Mouse (Mus musculus) ZHBTc4 (cell line): ENCODE measurements around the gene Phf21a.
"Not testable (repeated sequence)": the region's sequence is repeated elsewhere in the genome, so short reads cannot be mapped to it uniquely, and the experiment has no call there.

Experiments
- DNase-seq: peaks from one replicate; pipeline ENCODE4 v3.0.0-alpha.2; 2011; ENCODE audit warnings: low read depth, low spot score

Gene Phf21a

GRCm38 (mm10) chr2:92381161-92381560 lies 288.2 kb downstream of the Phf21a start:
- no peak for DNase-seq

- no peak for DNase-seq
Observed at GRCm38 (mm10) chr2:92381901-92382588, 289.1 kb downstream of the Phf21a start, which contains the start of gene 1700029I15Rik. Gene 1700029I15Rik (plus strand): TSS chr2:92382538.

- DNase-seq = no peak
Observed at GRCm38 (mm10) chr2:92382759-92383158, 289.8 kb downstream of the Phf21a start.

- no peak for DNase-seq
Observed at GRCm38 (mm10) chr2:92384101-92384500, 291.2 kb downstream of the Phf21a start.

GRCm38 (mm10) chr2:92385113-92386051 lies 292.5 kb downstream of the Phf21a start:
- DNase-seq = peak; percentile 60

GRCm38 (mm10) chr2:92386821-92387570 lies 294.1 kb downstream of the Phf21a start:
- DNase-seq = no peak

GRCm38 (mm10) chr2:92387646-92388045 lies 294.7 kb downstream of the Phf21a start:
- DNase-seq = no peak

- no peak for DNase-seq
Observed at GRCm38 (mm10) chr2:92388081-92388517, 295.2 kb downstream of the Phf21a start.

GRCm38 (mm10) chr2:92388891-92389641 lies 296.1 kb downstream of the Phf21a start:
- peak; percentile 93 for DNase-seq

GRCm38 (mm10) chr2:92389645-92390044 lies 296.7 kb downstream of the Phf21a start:
- no peak for DNase-seq

- DNase-seq = no peak
Observed at GRCm38 (mm10) chr2:92390206-92390930, 297.5 kb downstream of the Phf21a start.

GRCm38 (mm10) chr2:92391116-92391515 lies 298.2 kb downstream of the Phf21a start:
- DNase-seq = no peak

GRCm38 (mm10) chr2:92391703-92392317 lies 298.9 kb downstream of the Phf21a start:
- DNase-seq = no peak

- peak; percentile 43 for DNase-seq
Observed at GRCm38 (mm10) chr2:92392318-92393264, 299.7 kb downstream of the Phf21a start.

- no peak for DNase-seq
Observed at GRCm38 (mm10) chr2:92395535-92395934, 302.6 kb downstream of the Phf21a start.

- no peak for DNase-seq
Observed at GRCm38 (mm10) chr2:92397436-92397835, 304.5 kb downstream of the Phf21a start.

- DNase-seq = not testable (repeated sequence)
Observed at GRCm38 (mm10) chr2:92399877-92400276, 307.0 kb downstream of the Phf21a start.

GRCm38 (mm10) chr2:92400682-92401081 lies 307.8 kb downstream of the Phf21a start:
- DNase-seq = no peak

GRCm38 (mm10) chr2:92401091-92401561 lies 308.2 kb downstream of the Phf21a start, which contains the start of gene Mapk8ip1:
Gene Mapk8ip1 (minus strand): TSS chr2:92401263.
- DNase-seq = peak; percentile 67
